Mouse (Mus musculus) embryonic facial prominence, embryonic 11.5 days (tissue): ENCODE data around the gene Cfdp1. TPM values are rescaled to one million over a fixed set of nuclear protein-coding genes. Genes with fewer than 3 reads are reported as not detected.
A peak's percentile ranks its signal among the peaks of the same experiment; 100 is the strongest.

Experiments used
- ATAC-seq: fragments of 200-750 bp; cut with Nextera tagmentation; replicated peaks from 2 replicates; pipeline ENCODE4 v1.8.0; 2017; ENCODE audit warnings: low read depth; ENCODE audit not compliant: insufficient number of reproducible peaks, low FRiP score, low TSS enrichment
- DNase-seq: peaks from one replicate; pipeline ENCODE4 v3.0.0-alpha.2; 2015; ENCODE audit warnings: low spot score
- H3K27ac ChIP-seq: fragments of 300-500 bp; sonication (generic); replicated peaks from 2 replicates; pipeline ENCODE4 v1.5.1; 2014; ENCODE audit warnings: mild to moderate bottlenecking, low read depth, low read length, control low read depth
- H3K27me3 ChIP-seq: fragments of 300-500 bp; sonication (generic); 2 replicates; pipeline ENCODE4 v1.6.1; 2014; ENCODE audit warnings: mild to moderate bottlenecking, low read length, moderate library complexity, mixed read lengths; ENCODE audit not compliant: control insufficient read depth, insufficient read depth
- H3K36me3 ChIP-seq: fragments of 300-500 bp; sonication (generic); replicated peaks from 2 replicates; pipeline ENCODE4 v1.6.1; 2014; ENCODE audit warnings: low read depth, mild to moderate bottlenecking, low read length, moderate library complexity, mixed read lengths; ENCODE audit not compliant: control insufficient read depth, insufficient read depth
- H3K4me1 ChIP-seq: fragments of 300-500 bp; sonication (generic); 2 replicates; pipeline ENCODE4 v1.6.1; 2014; ENCODE audit warnings: low read length, mixed read lengths; ENCODE audit not compliant: control insufficient read depth, insufficient read depth
- H3K4me2 ChIP-seq: fragments of 300-500 bp; sonication (generic); 2 replicates; pipeline ENCODE4 v1.6.1; 2014; ENCODE audit warnings: low read depth, mild to moderate bottlenecking, control low read depth, low read length, moderate library complexity
- H3K4me3 ChIP-seq: fragments of 300-500 bp; sonication (generic); 2 replicates; pipeline ENCODE4 v1.5.1; 2014; ENCODE audit warnings: low read depth, low read length, control low read depth
- H3K9ac ChIP-seq: fragments of 300-500 bp; sonication (generic); replicated peaks from 2 replicates; pipeline ENCODE4 v1.6.1; 2014; ENCODE audit warnings: mild to moderate bottlenecking, control low read depth, low read length
- H3K9me3 ChIP-seq: fragments of 300-500 bp; sonication (generic); replicated peaks from 2 replicates; pipeline ENCODE4 v1.6.1; 2016; ENCODE audit warnings: mild to moderate bottlenecking, low read length, inconsistent platforms, mixed read lengths; ENCODE audit not compliant: control insufficient read depth
- WGBS: fragments of 180-500 bp; shearing (Covaris S2); extraction: QIAGEN DNeasy Blood & Tissue Kit; methylation state at CpG from one replicate; pipeline ENCODE4 v1.1.7; 2014; 5-methylcytosine and 5-hydroxymethylcytosine counted together
- polyA plus RNA-seq: library from polyadenylated mRNA; unstranded; fragments of >200 nt; fragmentation: Nextera tagmentation; extraction: Ambion mirVana; gene quantifications from 2 replicates; pipeline ENCODE4 v1.2.1, GENCODE M21; 2014

The Cfdp1 gene
- polyA plus RNA-seq, 1 experiment from 2014 or later, result 278 TPM

DNA sequence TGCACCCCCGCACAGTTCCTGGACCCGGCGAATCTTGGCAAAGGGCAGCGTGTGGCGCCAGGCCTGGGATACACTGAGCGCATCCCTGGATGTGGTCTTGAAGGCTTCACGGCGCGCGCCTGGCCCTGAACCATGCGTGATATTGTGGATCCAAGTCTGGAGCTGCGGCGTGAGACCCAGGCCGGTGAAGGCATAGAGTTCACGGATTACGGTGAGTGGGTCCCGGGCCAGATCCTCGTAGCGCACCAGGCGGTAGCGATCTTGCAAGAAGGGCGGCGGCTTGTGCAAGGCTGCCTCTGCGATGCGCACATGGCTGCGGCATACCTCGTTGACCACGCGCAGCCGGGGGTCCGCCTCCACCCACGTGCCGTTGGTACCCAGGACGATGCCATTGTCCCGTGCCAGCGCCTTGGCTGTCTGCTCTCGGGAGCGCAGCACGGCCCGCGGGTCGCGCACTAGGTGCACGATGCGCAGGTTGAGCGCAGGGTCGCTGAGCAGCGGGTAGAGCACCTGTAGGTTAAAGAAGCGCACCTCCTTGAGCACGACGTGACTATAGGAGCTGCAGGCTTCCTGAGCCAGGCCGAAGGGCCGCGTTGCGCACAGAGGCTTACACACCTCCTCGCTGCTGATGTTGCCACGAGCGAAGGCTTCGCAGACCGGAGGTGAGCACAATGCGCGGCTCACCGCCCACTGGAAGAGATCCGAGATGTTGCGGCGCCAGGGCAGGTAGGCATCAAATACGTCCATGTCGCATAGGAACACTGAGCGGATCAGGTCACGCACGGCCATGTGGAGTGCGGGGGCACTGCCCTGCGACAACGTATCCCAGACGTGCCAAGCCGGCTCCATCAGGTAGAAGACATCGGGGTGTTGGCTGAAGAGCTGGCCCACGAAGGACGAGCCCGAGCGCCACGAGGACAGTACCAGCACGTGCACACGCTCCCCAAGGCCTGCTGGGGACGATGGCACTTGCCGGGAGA, 36.1 kb upstream of the Cfdp1 start:
- WGBS, result 10% methylated on average over 86 of the region's 86 CpGs
- no peaks in the 10 kb centered on the region for H3K36me3 ChIP-seq
- H3K9ac ChIP-seq, result peak overlapping the region; percentile 32
- H3K27ac ChIP-seq, result no peak overlapping the region
- H3K4me1 ChIP-seq, result peaks cover 3% of the 10 kb centered on the region
- 0 out of 2 replicates have a peak, but pooled peaks have one; percentile 26 for ATAC-seq
- H3K27me3 ChIP-seq, result peaks cover 27% of the 10 kb centered on the region
- no peak for DNase-seq
- no peaks in the 10 kb centered on the region for H3K9me3 ChIP-seq
- peak overlapping the region; percentile 29 for H3K4me3 ChIP-seq
- H3K4me2 ChIP-seq, result peak overlapping the region; percentile 43

DNA sequence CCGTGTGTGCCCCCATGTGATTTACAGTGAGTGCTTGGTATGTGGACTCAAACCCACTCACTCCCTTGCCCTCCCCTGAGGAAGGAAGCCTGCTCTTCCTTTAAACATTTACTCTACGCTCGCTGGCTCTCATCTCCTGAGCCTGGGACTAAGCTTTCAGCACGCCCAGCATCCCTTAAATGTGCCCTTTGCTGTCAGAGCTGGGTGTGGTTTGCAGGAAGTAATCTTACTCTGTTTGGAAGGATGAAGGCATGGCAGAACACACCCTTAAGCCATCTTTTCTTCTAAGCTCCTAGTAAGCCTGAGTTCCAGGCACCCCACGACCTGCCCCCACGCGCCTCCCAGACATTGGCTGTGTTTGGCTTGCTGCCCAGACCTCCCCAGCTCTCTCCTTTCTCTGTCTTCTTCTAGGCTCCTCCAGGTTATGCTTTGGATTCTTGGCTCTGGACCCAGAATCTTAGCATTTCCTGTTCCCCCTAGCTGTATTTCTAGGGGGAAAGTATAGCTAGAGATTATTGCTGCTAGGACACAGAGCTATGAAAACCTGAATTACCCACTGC, 34.1 kb upstream of the Cfdp1 start:
- no peaks in the 10 kb centered on the region for H3K36me3 ChIP-seq
- H3K27me3 ChIP-seq, result peaks cover 27% of the 10 kb centered on the region
- H3K4me1 ChIP-seq, result peaks cover 3% of the 10 kb centered on the region
- no peak overlapping the region for H3K4me3 ChIP-seq
- no peak for DNase-seq
- no peak overlapping the region for H3K9ac ChIP-seq
- H3K9me3 ChIP-seq, result no peaks in the 10 kb centered on the region
- no peak overlapping the region for H3K27ac ChIP-seq
- no peak for ATAC-seq
- 47% methylated on average over 7 of the region's 7 CpGs for WGBS
- no peak overlapping the region for H3K4me2 ChIP-seq

DNA sequence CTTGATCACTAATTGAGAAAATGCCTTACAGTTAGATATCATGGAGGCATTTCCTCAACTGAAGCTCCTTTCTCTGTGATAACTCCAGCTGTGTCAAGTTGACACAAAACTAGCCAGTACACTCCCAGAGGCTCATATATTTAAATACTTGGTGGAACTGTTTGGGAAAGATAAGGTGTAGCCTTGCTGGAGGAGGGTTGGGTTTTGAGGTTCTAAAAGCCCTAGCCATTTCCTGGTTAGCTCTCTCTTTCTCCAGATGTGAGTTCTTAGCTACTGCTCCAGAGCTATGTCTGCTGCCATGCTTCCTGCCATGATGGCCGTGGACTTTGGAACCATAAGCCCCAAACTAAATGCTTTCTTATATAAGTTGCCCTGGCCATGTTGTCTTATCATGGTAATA, 33.4 kb upstream of the Cfdp1 start:
- ATAC-seq (no peak), DNase-seq (no peak)
- H3K4me2 ChIP-seq, result no peak overlapping the region
- no peak overlapping the region for H3K4me3 ChIP-seq
- peaks cover 27% of the 10 kb centered on the region for H3K27me3 ChIP-seq
- H3K9me3 ChIP-seq, result no peaks in the 10 kb centered on the region
- no peak overlapping the region for H3K27ac ChIP-seq
- H3K9ac ChIP-seq, result no peak overlapping the region
- no peaks in the 10 kb centered on the region for H3K36me3 ChIP-seq
- H3K4me1 ChIP-seq, result peaks cover 3% of the 10 kb centered on the region
- WGBS, result 73% methylated on average over 1 of the region's 1 CpGs

DNA sequence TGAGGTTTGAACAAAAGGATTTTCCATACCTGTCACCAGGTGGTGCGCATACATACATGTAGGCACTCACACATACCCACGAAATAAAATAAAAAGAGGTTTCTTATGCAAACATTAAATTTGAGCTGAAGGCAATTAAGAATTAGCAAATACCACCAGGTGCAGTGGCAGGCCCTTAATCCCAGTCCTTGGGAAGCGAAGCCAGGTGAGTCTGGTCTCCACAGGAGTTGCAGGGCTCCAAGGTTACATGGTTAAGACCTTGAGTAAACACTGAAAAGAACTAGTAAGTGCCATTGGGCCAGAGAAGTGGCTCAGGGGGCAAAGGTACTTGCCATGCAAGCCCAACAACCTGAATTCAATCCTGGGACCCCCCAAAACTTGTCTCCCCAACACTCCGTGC, 29.5 kb upstream of the Cfdp1 start:
- Histone ChIP-seq H3K27ac (no peak overlapping the region), H3K27me3 (0 out of 2 replicates have a peak, but pooled peaks cover 2% of the 10 kb centered on the region), H3K36me3 (no peaks in the 10 kb centered on the region), H3K9me3 (no peaks in the 10 kb centered on the region), H3K4me2 (no peak overlapping the region), H3K4me1 (no peaks in the 10 kb centered on the region), H3K9ac (no peak overlapping the region), H3K4me3 (no peak overlapping the region)
- ATAC-seq, result no peak
- no peak for DNase-seq
- 83% methylated on average over 4 of the region's 4 CpGs for WGBS

DNA sequence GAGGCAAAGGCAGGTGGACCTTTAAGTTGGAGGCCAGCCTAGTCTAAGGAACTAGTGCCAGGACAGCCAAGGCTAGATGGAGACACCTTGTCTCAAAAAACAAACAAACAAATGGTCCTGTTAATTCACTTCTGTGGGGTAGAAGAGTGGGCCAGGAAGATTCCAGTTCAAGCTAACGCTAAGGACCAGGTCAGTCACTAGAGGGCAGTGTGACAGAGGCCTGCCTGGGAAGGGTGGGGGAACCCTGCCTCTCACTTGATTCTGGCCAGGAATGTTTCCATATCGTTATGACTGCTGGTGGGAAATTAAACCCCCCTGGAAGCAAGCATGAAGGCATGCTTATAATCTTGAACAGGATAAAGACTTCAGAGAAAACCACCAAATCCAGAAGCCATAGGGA, 27.5 kb upstream of the Cfdp1 start:
- H3K4me2 ChIP-seq, result no peak overlapping the region
- 4% methylated on average over 2 of the region's 2 CpGs for WGBS
- no peak overlapping the region for H3K4me3 ChIP-seq
- peak; percentile 79 for DNase-seq
- no peak overlapping the region for H3K9ac ChIP-seq
- H3K4me1 ChIP-seq, result no peaks in the 10 kb centered on the region
- no peaks in the 10 kb centered on the region for H3K9me3 ChIP-seq
- ATAC-seq, result no peak
- no peak overlapping the region for H3K27ac ChIP-seq
- no peaks in the 10 kb centered on the region for H3K36me3 ChIP-seq
- H3K27me3 ChIP-seq, result no peaks in the 10 kb centered on the region

DNA sequence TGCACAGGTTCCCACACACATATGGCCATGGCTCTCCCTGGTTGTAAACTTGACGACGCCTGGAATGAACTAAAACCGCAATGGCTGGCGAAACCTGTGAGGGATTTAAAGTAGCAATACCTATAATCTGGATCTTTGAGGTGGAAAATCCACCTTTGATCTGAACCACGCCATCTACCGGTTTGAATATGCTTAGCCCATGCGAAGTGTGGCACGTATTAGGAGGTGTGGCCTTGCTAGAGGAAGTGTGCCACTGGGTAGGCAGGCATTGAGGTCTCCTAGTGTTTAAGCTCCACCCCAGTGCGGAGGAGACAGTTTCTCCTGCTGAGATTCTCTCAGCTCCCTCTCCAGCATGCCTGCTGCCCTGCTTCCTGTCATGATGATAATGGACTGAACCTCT, 23.6 kb upstream of the Cfdp1 start:
- Histone ChIP-seq H3K36me3 (no peaks in the 10 kb centered on the region), H3K4me3 (no peak overlapping the region), H3K9me3 (no peaks in the 10 kb centered on the region), H3K4me2 (no peak overlapping the region), H3K9ac (no peak overlapping the region), H3K27me3 (no peaks in the 10 kb centered on the region), H3K4me1 (no peaks in the 10 kb centered on the region; the same call in 1 of the 2 replicates), H3K27ac (no peak overlapping the region)
- 67% methylated on average over 9 of the region's 9 CpGs for WGBS
- ATAC-seq, result no peak
- no peak for DNase-seq

DNA sequence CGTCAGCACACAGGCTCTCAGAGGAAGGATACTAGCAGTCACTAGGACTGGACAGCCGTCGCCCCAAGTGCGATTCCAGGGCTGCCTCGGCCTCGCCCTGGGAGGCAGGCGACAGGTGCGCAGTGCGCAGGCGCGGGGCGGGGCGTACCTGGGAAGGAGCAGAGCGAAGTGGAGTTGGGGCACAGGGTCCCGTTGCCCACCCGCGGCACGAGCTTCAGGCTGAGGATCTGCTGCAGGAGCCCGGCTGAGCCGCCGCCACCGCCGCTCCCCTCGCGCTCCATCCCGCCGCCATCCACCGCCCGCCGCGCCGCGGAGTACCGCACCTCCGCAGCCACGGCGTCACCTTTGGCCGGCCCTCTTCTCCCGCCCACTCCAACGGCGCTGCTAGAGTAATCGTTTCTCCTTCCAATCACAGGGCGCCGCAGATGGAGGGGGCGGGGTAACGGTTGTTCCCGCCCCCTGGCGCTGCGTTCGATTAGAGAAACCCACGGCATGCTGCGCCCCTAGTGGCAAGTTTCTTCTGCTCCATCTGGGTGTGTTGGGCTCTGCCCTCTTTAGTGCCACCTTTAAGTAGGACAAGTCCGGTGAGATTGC, 22.4 kb upstream of the Cfdp1 start, which contains the start of gene Tmem170:
Gene Tmem170 (minus strand): TSS at position 396 of the 594 bp plus-strand sequence.
- H3K9me3 ChIP-seq, result no peaks in the 10 kb centered on the region
- H3K4me1 ChIP-seq, result no peaks in the 10 kb centered on the region; the same call in 1 of the 2 replicates
- peak; percentile 96 for ATAC-seq
- no peaks in the 10 kb centered on the region for H3K36me3 ChIP-seq
- WGBS, result under 1% methylated on average over 44 of the region's 53 CpGs
- peak; percentile 99 for DNase-seq
- H3K4me3 ChIP-seq, result peak within 1 kb of the TSS; percentile 74
- H3K27me3 ChIP-seq, result no peaks in the 10 kb centered on the region
- H3K4me2 ChIP-seq, result peak within 1 kb of the TSS; percentile 76
- peak within 1 kb of the TSS; percentile 75 for H3K9ac ChIP-seq
- H3K27ac ChIP-seq, result no peak within 1 kb of the TSS
